Mouse (Mus musculus): ENCODE measurements at regions not wholly inside any gene's neighbourhood (a gene's known extent, or its start where the extent isn't known, plus 50 kb on each side); places are given as distances from the start of the nearest gene placed in this dataset.
"Not testable (repeated sequence)": the region's sequence is repeated elsewhere in the genome, so short reads cannot be mapped to it uniquely, and the experiment has no call there.

- DNase-seq (ENCODE audit: low spot score in 2 of 2) = peak in 1 of 2 experiments; percentile 1
- intact Hi-C loops (cut with DNase I) = no loop called here
Observed at GRCm38 (mm10) chr4:3049972-3050846, 116.9 kb upstream of the Vmn1r2 start.

- intact Hi-C loops (cut with DNase I) = no loop called here
- peak in 1 of 2 experiments; percentile 0 for DNase-seq (ENCODE audit: low spot score in 2 of 2)
Observed at GRCm38 (mm10) chr4:3050847-3051135, 116.3 kb upstream of the Vmn1r2 start.

GRCm38 (mm10) chr4:3051212-3051611 lies 115.9 kb upstream of the Vmn1r2 start:
- intact Hi-C loops (cut with DNase I) = no loop called here
- peak in 1 of 2 experiments; percentile 1 for DNase-seq (ENCODE audit: low spot score in 2 of 2)

- DNase-seq (ENCODE audit: low spot score in 2 of 2) = peak in 1 of 2 experiments; percentile 1
- intact Hi-C loops (cut with DNase I) = no loop called here
Observed at GRCm38 (mm10) chr4:3052314-3053059, 114.6 kb upstream of the Vmn1r2 start.

- DNase-seq (ENCODE audit: low spot score in 2 of 2) = peak in 1 of 2 experiments; percentile 1
Observed at GRCm38 (mm10) chr4:3053060-3053406, 114.1 kb upstream of the Vmn1r2 start.

GRCm38 (mm10) chr4:3053496-3054216 lies 113.5 kb upstream of the Vmn1r2 start:
- intact Hi-C loops (cut with DNase I) = no loop called here
- DNase-seq (ENCODE audit: low spot score in 2 of 2) = no peak

More at GRCm38 (mm10) chr4:3053060-3053406, 114.1 kb upstream of the Vmn1r2 start:
- intact Hi-C loops (cut with DNase I) = no loop called here

GRCm38 (mm10) chr4:3054886-3055285 lies 112.2 kb upstream of the Vmn1r2 start:
- DNase-seq (ENCODE audit: low spot score in 2 of 2) = peak in 1 of 2 experiments; percentile 1
- intact Hi-C loops (cut with DNase I) = no loop called here

- no peak for DNase-seq (ENCODE audit: low spot score in 2 of 2)
- intact Hi-C loops (cut with DNase I) = no loop called here
Observed at GRCm38 (mm10) chr4:3055396-3055795, 111.7 kb upstream of the Vmn1r2 start.

GRCm38 (mm10) chr4:3059511-3060054 lies 107.5 kb upstream of the Vmn1r2 start:
- peak in 1 of 2 experiments; percentile 0 for DNase-seq (ENCODE audit: low spot score in 2 of 2)
- intact Hi-C loops (cut with DNase I) = no loop called here

- peak in 1 of 2 experiments; percentile 0 for DNase-seq (ENCODE audit: low spot score in 2 of 2)
- intact Hi-C loops (cut with DNase I) = no loop called here
Observed at GRCm38 (mm10) chr4:3062027-3062605, 105.0 kb upstream of the Vmn1r2 start.

- peak in 1 of 2 experiments; percentile 1 for DNase-seq (ENCODE audit: low spot score in 2 of 2)
- intact Hi-C loops (cut with DNase I) = no loop called here
Observed at GRCm38 (mm10) chr4:3063966-3064365, 103.2 kb upstream of the Vmn1r2 start.

GRCm38 (mm10) chr4:3064571-3064970 lies 102.5 kb upstream of the Vmn1r2 start:
- intact Hi-C loops (cut with DNase I) = no loop called here
- DNase-seq (ENCODE audit: low spot score in 2 of 2) = no peak

GRCm38 (mm10) chr4:3065335-3065734 lies 101.8 kb upstream of the Vmn1r2 start:
- intact Hi-C loops (cut with DNase I) = not testable (repeated sequence)
- DNase-seq (ENCODE audit: low spot score in 2 of 2) = peak in 1 of 2 experiments; percentile 0

GRCm38 (mm10) chr4:3066051-3066736 lies 100.9 kb upstream of the Vmn1r2 start:
- intact Hi-C loops (cut with DNase I) = no loop called here
- peak in 1 of 2 experiments; percentile 1 for DNase-seq (ENCODE audit: low spot score in 2 of 2)

- intact Hi-C loops (cut with DNase I) = loop anchor here (1.0 kb wide), 1 partner anchor 13 kb away; no protein-coding TSS in a partner anchor
- no peak for DNase-seq (ENCODE audit: low spot score in 2 of 2)
Observed at GRCm38 (mm10) chr4:3067265-3067664, 99.9 kb upstream of the Vmn1r2 start.

- intact Hi-C loops (cut with DNase I) = loop anchor here (1.0 kb wide), 1 partner anchor 13 kb away; no protein-coding TSS in a partner anchor
- peak in 1 of 2 experiments; percentile 4 for DNase-seq (ENCODE audit: low spot score in 2 of 2)
Observed at GRCm38 (mm10) chr4:3067666-3068065, 99.5 kb upstream of the Vmn1r2 start.

GRCm38 (mm10) chr4:3068306-3069223 lies 98.6 kb upstream of the Vmn1r2 start:
- intact Hi-C loops (cut with DNase I) = no loop called here

GRCm38 (mm10) chr4:3069341-3069740 lies 97.8 kb upstream of the Vmn1r2 start:
- intact Hi-C loops (cut with DNase I) = no loop called here
- DNase-seq (ENCODE audit: low spot score in 2 of 2) = no peak

More at GRCm38 (mm10) chr4:3068306-3069223, 98.6 kb upstream of the Vmn1r2 start:
- peak in 1 of 2 experiments; percentile 1 for DNase-seq (ENCODE audit: low spot score in 2 of 2)

Data from left cerebral cortex, postnatal 36 days (tissue).